Mouse (Mus musculus) erythroblast, embryonic 14.5 days (primary cell): ENCODE data around the gene Otud7b.

Source experiments
- GATA1 ChIP-seq: IDR thresholded peaks from 2 replicates; pipeline ENCODE4 v1.6.1; 2012; ENCODE audit warnings: low read length, inconsistent platforms, mixed read lengths
- TAL1 ChIP-seq: IDR thresholded peaks from 3 replicates; pipeline ENCODE4 v1.6.1; 2012; ENCODE audit warnings: low read length, inconsistent platforms, mixed read lengths

- TF ChIP-seq GATA1 = no peak
- TF ChIP-seq TAL1 = no peak
Observed at GRCm38 (mm10) chr3:96087219-96087618, 17.1 kb upstream of the Otud7b start.
